Mouse (Mus musculus) midbrain, embryonic 11.5 days (tissue): ENCODE measurements around the gene Clasp2. TPM values are rescaled to one million over a fixed set of nuclear protein-coding genes. Genes with fewer than 3 reads are reported as not detected.
A peak's percentile ranks its signal among the peaks of the same experiment; 100 is the strongest.

Experiments used
- ATAC-seq: fragments of 200-750 bp; cut with Nextera tagmentation; 2 replicates; pipeline ENCODE4 v1.8.0; 2017; ENCODE audit warnings: moderate TSS enrichment, moderate library complexity; ENCODE audit not compliant: low FRiP score
- DNase-seq: peaks from one replicate; pipeline ENCODE4 v3.0.0; 2015; ENCODE audit warnings: low spot score; ENCODE audit errors: missing footprints
- H3K27ac ChIP-seq: fragments of 300-500 bp; sonication (generic); 2 replicates; pipeline ENCODE4 v1.5.1; 2014; ENCODE audit warnings: low read depth, low read length
- H3K27me3 ChIP-seq: fragments of 300-500 bp; sonication (generic); 2 replicates; pipeline ENCODE4 v1.6.1; 2014; ENCODE audit warnings: mild to moderate bottlenecking, low read length, moderate library complexity, mixed read lengths; ENCODE audit not compliant: control insufficient read depth, insufficient read depth
- H3K36me3 ChIP-seq: fragments of 300-500 bp; sonication (generic); 2 replicates; pipeline ENCODE4 v1.6.1; 2014; ENCODE audit warnings: mild to moderate bottlenecking, low read length, moderate library complexity, mixed read lengths; ENCODE audit not compliant: control insufficient read depth, insufficient read depth
- H3K4me1 ChIP-seq: fragments of 300-500 bp; sonication (generic); 2 replicates; pipeline ENCODE4 v1.6.1; 2014; ENCODE audit warnings: low read length; ENCODE audit not compliant: control insufficient read depth, insufficient read depth
- H3K4me2 ChIP-seq: fragments of 300-500 bp; sonication (generic); 2 replicates; pipeline ENCODE4 v1.6.1; 2014; ENCODE audit warnings: mild to moderate bottlenecking, moderate library complexity
- H3K4me3 ChIP-seq: fragments of 300-500 bp; sonication (generic); 2 replicates; pipeline ENCODE4 v1.5.1; 2014; ENCODE audit warnings: low read depth, low read length
- H3K9ac ChIP-seq: fragments of 300-500 bp; sonication (generic); 2 replicates; pipeline ENCODE4 v1.6.1; 2014; ENCODE audit warnings: low read length
- H3K9me3 ChIP-seq: fragments of 300-500 bp; sonication (generic); 2 replicates; pipeline ENCODE4 v1.6.1; 2016; ENCODE audit warnings: low read length; ENCODE audit not compliant: control insufficient read depth
- WGBS: fragments of 180-500 bp; shearing (Covaris S2); extraction: QIAGEN DNeasy Blood & Tissue Kit; methylation state at CpG from one replicate; pipeline ENCODE4 v1.1.7; 2014; 5-methylcytosine and 5-hydroxymethylcytosine counted together
- polyA plus RNA-seq: library from polyadenylated mRNA; unstranded; fragments of >200 nt; fragmentation: Nextera tagmentation; extraction: Ambion mirVana; gene quantifications from 2 replicates; pipeline ENCODE4 v1.2.1, GENCODE M21; 2014

Clasp2 gene
- polyA plus RNA-seq, 1 experiment from 2014 or later, result 53.2 TPM

DNA sequence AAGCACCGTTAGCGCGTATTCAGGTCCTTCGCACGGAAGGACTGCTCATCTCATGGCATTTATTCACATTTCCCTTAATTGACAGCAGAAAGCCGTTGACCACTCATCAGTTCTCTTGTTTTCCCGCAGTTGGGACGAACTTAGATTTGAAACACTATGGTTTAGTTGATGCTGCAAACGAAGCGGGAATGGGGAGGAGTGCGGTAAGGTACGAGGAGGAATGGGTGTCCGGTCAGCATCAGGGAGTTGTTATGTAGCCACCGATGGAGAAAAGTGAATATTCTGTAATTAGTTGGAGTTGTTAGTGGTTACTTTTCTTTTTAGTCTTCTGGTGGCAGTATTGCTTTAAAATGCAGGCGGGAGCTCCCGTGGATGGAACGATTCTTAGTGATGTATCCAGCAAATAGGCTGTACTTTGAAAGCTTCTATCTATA is 1.1 kb downstream of the Clasp2 start:
- Histone ChIP-seq H3K4me1 (peaks cover 11% of the 10 kb centered on the region), H3K4me2 (peak overlapping the region; percentile 62), H3K9ac (peak overlapping the region; percentile 88), H3K4me3 (peak overlapping the region; percentile 95), H3K27me3 (no peaks in the 10 kb centered on the region), H3K27ac (no peak overlapping the region), H3K36me3 (no peaks in the 10 kb centered on the region), H3K9me3 (no peaks in the 10 kb centered on the region)
- no peak for ATAC-seq
- DNase-seq, result peak; percentile 91
- 11% methylated on average over 17 of the region's 17 CpGs for WGBS

DNA sequence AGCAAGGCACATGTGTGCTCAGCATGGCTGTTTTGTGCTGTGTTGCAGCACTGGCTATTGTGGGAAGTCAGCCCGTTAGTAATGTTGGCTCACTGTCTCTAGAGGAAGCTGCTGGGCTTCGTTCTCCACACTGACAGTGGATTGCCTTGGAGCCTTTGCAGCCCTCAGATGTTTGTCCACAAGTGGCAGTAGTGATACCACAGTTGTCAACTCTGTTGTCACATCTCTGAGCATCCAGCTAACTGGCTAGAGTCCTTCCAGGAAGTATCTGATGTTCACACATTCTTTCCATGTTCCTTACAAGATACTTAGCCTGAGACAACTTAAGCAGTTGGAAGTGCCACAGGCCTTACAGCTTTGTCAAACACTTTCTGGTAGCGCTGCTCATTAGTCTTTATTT is 2.0 kb downstream of the Clasp2 start:
- ATAC-seq (no peak), DNase-seq (no peak)
- Histone ChIP-seq H3K9ac (no peak overlapping the region), H3K4me1 (peaks cover 11% of the 10 kb centered on the region), H3K4me3 (no peak overlapping the region), H3K9me3 (no peaks in the 10 kb centered on the region), H3K27ac (no peak overlapping the region), H3K4me2 (no peak overlapping the region), H3K27me3 (no peaks in the 10 kb centered on the region), H3K36me3 (no peaks in the 10 kb centered on the region)
- 64% methylated on average over 3 of the region's 3 CpGs for WGBS

DNA sequence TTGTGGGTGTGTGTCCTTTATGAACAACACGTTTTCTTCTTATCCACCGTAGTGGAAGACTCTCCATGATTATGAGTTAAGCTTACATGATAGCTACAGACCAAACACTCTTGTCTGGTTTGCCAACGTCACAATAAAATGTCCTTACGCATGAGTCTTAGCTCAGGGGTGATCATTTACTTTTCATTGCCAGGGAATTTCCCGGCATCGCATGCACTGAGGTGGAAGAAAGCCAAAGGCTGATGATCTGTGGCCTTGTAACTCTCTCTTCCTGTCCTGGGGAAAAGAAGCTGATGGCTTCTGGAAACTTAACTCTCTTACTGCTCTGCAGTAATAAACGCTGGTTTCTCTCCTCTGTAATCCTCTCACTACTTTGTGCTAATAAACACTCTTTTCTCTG is 8.1 kb downstream of the Clasp2 start:
- no peak for ATAC-seq

DNA sequence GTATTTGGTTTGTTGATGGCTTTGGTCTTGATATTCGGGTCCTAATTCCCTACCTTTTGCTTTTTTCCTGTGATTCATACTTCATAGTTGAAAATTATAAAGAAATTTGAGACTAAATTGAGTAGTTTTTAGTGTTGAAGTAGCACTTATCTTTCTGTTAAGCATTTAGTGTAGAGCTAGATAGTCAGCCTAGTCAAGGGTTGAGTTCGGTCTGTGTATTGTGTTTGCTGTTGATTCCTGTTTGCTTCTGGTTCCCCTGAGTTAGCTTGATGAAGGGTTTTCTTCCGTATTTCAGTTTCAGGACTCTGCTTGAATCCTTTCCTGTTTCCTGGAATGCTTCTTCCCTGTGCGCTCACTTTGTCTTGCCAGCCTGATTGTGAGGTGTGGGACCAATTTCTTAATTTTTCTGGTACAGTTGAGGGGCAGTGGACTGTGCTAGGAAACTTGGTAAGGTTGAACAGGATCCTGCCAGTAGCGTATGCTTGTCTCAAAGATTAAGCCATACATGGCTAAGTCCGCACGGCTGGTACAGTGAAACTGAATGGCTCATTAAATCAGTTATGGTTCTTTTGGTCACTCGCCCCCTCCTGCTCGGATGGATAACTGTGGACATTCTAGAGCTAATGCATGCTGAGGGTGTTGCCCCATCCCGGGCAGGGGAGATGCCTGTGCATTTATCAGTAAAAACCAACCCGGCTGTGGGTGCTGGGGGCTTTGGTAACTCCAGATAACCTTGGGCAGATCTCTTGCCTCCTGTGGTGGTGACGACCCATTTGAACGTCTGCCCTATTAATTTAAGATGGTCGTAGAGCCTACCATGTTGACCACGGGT is 14.8 kb downstream of the Clasp2 start:
- no peaks in the 10 kb centered on the region; the same call in 1 of the 2 replicates for H3K9me3 ChIP-seq
- DNase-seq (no peak), ATAC-seq (no peak)
- no peak overlapping the region for H3K4me3 ChIP-seq
- 91% methylated on average over 15 of the region's 15 CpGs for WGBS
- no peak overlapping the region for H3K27ac ChIP-seq
- no peaks in the 10 kb centered on the region for H3K36me3 ChIP-seq
- H3K4me1 ChIP-seq, result no peaks in the 10 kb centered on the region
- no peaks in the 10 kb centered on the region for H3K27me3 ChIP-seq
- no peak overlapping the region for H3K4me2 ChIP-seq
- no peak overlapping the region for H3K9ac ChIP-seq

More for the DNA sequence above, 8.1 kb downstream of the Clasp2 start:
- Histone ChIP-seq H3K27me3 (no peaks in the 10 kb centered on the region), H3K27ac (no peak overlapping the region), H3K36me3 (no peaks in the 10 kb centered on the region), H3K4me3 (no peak overlapping the region), H3K4me1 (no peaks in the 10 kb centered on the region), H3K9me3 (no peaks in the 10 kb centered on the region), H3K4me2 (no peak overlapping the region), H3K9ac (no peak overlapping the region)
- WGBS, result 91% methylated on average over 7 of the region's 7 CpGs
- no peak for DNase-seq

DNA sequence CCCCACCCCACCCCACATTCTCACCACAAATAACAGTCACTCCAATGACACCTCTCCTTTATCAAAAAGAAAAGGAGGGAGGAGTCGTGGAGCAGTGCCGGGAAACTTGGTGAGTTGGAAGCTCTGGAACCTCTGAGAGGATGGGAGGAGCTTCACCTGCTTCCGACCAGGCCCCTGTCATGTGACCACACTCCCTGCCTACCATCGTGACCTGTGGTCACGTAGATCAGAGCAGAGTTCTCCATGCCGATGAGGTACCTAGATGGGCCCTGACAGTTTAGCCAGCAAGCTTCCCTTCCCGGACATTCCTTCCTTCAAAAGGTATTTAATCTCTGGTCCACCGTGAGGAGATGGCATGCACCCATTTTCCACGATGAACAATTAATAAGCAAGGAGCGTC is 17.2 kb downstream of the Clasp2 start:
- DNase-seq (no peak), ATAC-seq (no peak)
- Histone ChIP-seq H3K4me1 (no peaks in the 10 kb centered on the region), H3K4me2 (no peak overlapping the region), H3K27ac (no peak overlapping the region), H3K4me3 (no peak overlapping the region), H3K9ac (no peak overlapping the region), H3K9me3 (no peaks in the 10 kb centered on the region; the same call in 1 of the 2 replicates), H3K27me3 (no peaks in the 10 kb centered on the region), H3K36me3 (no peaks in the 10 kb centered on the region)
- WGBS, result 94% methylated on average over 10 of the region's 10 CpGs

DNA sequence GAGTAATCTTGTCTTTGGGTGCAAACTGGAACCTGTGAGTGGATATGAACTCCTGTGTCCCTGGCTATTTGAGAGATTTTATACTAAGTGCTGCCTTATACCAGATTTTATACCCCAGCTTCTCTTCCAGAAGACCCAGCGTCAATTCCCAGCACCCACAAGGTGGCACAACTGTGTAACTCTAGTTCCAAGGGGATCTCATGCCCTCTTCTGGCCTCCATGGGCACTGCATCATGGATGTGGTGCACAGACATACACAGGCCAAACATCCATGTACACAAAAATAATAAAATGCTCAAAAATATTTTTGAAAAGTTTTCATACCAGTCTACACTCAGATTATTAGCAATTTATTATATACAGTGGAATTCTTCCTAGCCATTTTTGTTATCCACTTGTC is 18.4 kb downstream of the Clasp2 start:
- H3K4me1 ChIP-seq, result no peaks in the 10 kb centered on the region
- no peak overlapping the region for H3K4me3 ChIP-seq
- H3K27ac ChIP-seq, result no peak overlapping the region
- DNase-seq (no peak), ATAC-seq (no peak)
- H3K9ac ChIP-seq, result no peak overlapping the region
- H3K4me2 ChIP-seq, result no peak overlapping the region
- no peaks in the 10 kb centered on the region for H3K27me3 ChIP-seq
- no peaks in the 10 kb centered on the region for H3K36me3 ChIP-seq
- 92% methylated on average over 1 of the region's 1 CpGs for WGBS
- no peaks in the 10 kb centered on the region; the same call in 1 of the 2 replicates for H3K9me3 ChIP-seq

DNA sequence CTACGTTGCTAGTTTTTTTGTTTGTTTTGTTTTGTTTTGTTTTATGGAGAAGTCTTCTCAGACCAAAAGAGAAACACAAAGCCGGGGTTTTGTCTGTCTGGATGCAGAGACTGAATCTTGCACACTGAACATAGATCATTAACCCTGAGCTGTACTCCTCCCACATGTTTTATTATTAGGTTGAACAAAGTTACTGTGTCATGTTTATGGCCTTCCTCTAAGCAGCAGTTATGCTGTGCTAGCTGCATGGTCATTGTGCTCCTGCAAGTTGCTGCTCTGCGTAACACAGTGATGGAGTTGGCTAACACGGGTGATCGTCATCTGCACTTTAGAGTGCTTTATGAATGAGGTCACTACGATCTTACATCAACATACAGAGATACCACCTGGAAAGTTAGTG is 21.1 kb downstream of the Clasp2 start:
- Histone ChIP-seq H3K4me2 (no peak overlapping the region), H3K4me3 (no peak overlapping the region), H3K36me3 (no peaks in the 10 kb centered on the region), H3K4me1 (no peaks in the 10 kb centered on the region), H3K9me3 (no peaks in the 10 kb centered on the region; the same call in 1 of the 2 replicates), H3K27ac (no peak overlapping the region), H3K9ac (no peak overlapping the region), H3K27me3 (no peaks in the 10 kb centered on the region)
- DNase-seq (no peak), ATAC-seq (no peak)
- WGBS, result 96% methylated on average over 6 of the region's 6 CpGs

GRCm38 (mm10) chr9:113763123-113763522 is 21.9 kb downstream of the Clasp2 start:
- Histone ChIP-seq H3K9ac (no peak overlapping the region), H3K4me3 (no peak overlapping the region), H3K4me1 (no peaks in the 10 kb centered on the region), H3K27me3 (no peaks in the 10 kb centered on the region), H3K27ac (no peak overlapping the region), H3K36me3 (no peaks in the 10 kb centered on the region), H3K4me2 (no peak overlapping the region), H3K9me3 (no peaks in the 10 kb centered on the region; the same call in 1 of the 2 replicates)
- DNase-seq (no peak), ATAC-seq (no peak)
- WGBS, result 85% methylated on average over 4 of the region's 4 CpGs

GRCm38 (mm10) chr9:113770640-113771039 is 29.4 kb downstream of the Clasp2 start:
- H3K9me3 ChIP-seq, result no peaks in the 10 kb centered on the region
- 88% methylated on average over 4 of the region's 4 CpGs for WGBS
- H3K4me2 ChIP-seq, result no peak overlapping the region
- H3K4me3 ChIP-seq, result no peak overlapping the region
- H3K9ac ChIP-seq, result no peak overlapping the region
- H3K27ac ChIP-seq, result no peak overlapping the region
- no peaks in the 10 kb centered on the region; the same call in 1 of the 2 replicates for H3K36me3 ChIP-seq
- H3K4me1 ChIP-seq, result no peaks in the 10 kb centered on the region
- DNase-seq, result no peak
- ATAC-seq, result no peak
- no peaks in the 10 kb centered on the region for H3K27me3 ChIP-seq
